Mouse (Mus musculus): ENCODE measurements around the gene G6pc. TPM values are rescaled to one million over a fixed set of nuclear protein-coding genes. Genes with fewer than 3 reads are reported as not detected.

The G6pc gene
- polyA plus RNA-seq, 1 experiment from 2014 or later = not detected

DNA sequence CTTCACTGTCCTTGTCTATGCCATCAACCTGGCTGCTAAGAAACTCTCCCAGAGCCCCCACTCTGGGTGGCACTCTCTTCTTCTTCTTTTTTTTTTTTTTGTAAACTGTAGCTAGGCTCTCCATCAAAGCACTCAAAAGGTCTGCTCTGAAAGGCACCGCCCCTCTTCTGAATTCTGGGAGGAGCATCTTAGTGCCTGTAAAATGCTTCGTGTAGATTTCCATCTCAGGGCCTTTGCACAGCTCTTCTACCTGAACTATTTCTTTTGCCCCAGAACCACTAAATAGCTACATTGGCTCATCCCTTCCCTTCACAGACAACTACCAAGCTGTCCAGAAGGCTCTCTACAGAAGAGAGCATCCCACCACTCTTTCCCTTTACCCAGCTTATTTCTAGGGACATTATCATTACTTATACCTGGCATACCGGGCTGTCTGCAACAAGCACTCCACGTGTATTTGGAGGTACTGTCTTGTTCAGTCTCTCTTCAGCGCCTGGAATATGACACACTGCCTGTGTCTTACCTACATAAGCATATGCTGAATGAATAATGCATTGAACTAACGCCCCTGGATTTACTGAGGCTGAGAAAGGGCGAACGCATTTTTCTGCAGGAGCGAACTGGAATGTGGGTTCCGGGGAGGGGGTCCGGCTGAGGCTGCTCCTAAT is 49.2 kb downstream of the G6pc start:
- 2% methylated on average over 11 of the region's 11 CpGs for WGBS
- Histone ChIP-seq H3K27me3 (replicated peaks; ENCODE audit: control insufficient read depth, insufficient read depth, low read length) (no peaks in the 10 kb centered on the region), H3K4me1 (ENCODE audit: control insufficient read depth, insufficient read depth, low read length) (peaks cover 4% of the 10 kb centered on the region; the same call in 1 of the 2 replicates), H3K36me3 (ENCODE audit: control insufficient read depth, insufficient read depth, low read length) (peaks cover 24% of the 10 kb centered on the region), H3K4me2 (ENCODE audit: low read depth, low read length) (peak overlapping the region; percentile 75), H3K9me3 (ENCODE audit: control insufficient read depth, low read length) (no peaks in the 10 kb centered on the region), H3K9ac (ENCODE audit: low read depth, low read length) (peak overlapping the region; percentile 86), H3K4me3 (ENCODE audit: low read depth, low read length) (peak overlapping the region; percentile 74), H3K27ac (replicated peaks; ENCODE audit: low read depth, low read length) (peak overlapping the region; percentile 63)
- DNase-seq (ENCODE audit: low spot score) (no peak), ATAC-seq (ENCODE audit: low read depth) (no peak; the same call in 1 of the 2 replicates)

GRCm38 (mm10) chr11:101417101-101417855 is 49.9 kb downstream of the G6pc start, which contains the start of gene Aarsd1:
Gene Aarsd1, minus strand, starts transcription at chr11:101417615.
- Histone ChIP-seq H3K4me2 (ENCODE audit: low read depth, low read length) (peak within 1 kb of the TSS; percentile 75), H3K4me1 (ENCODE audit: control insufficient read depth, insufficient read depth, low read length) (peaks cover 4% of the 10 kb centered on the region; the same call in 1 of the 2 replicates), H3K27ac (replicated peaks; ENCODE audit: low read depth, low read length) (peak within 1 kb of the TSS; percentile 63), H3K36me3 (ENCODE audit: control insufficient read depth, insufficient read depth, low read length) (peaks cover 17% of the 10 kb centered on the region), H3K9ac (ENCODE audit: low read depth, low read length) (peak within 1 kb of the TSS; percentile 86), H3K27me3 (replicated peaks; ENCODE audit: control insufficient read depth, insufficient read depth, low read length) (no peaks in the 10 kb centered on the region), H3K4me3 (ENCODE audit: low read depth, low read length) (peak within 1 kb of the TSS; percentile 74), H3K9me3 (ENCODE audit: control insufficient read depth, low read length) (no peaks in the 10 kb centered on the region)
- DNase-seq (ENCODE audit: low spot score) (peak; percentile 86), ATAC-seq (ENCODE audit: low read depth) (peak; percentile 88)
- WGBS = under 1% methylated on average over 44 of the region's 45 CpGs

GRCm38 (mm10) chr11:101418991-101419390 is 51.6 kb downstream of the G6pc start:
- no peak overlapping the region for H3K4me2 ChIP-seq (ENCODE audit: low read depth, low read length)
- 59% methylated on average over 6 of the region's 6 CpGs for WGBS
- DNase-seq (ENCODE audit: low spot score) (no peak), ATAC-seq (ENCODE audit: low read depth) (no peak)
- no peaks in the 10 kb centered on the region for H3K27me3 ChIP-seq (replicated peaks; ENCODE audit: control insufficient read depth, insufficient read depth, low read length)
- no peak overlapping the region for H3K4me3 ChIP-seq (ENCODE audit: low read depth, low read length)
- no peak overlapping the region for H3K27ac ChIP-seq (replicated peaks; ENCODE audit: low read depth, low read length)
- H3K36me3 ChIP-seq (ENCODE audit: control insufficient read depth, insufficient read depth, low read length) = 0 out of 2 replicates have a peak, but pooled peaks cover 2% of the 10 kb centered on the region
- H3K9ac ChIP-seq (ENCODE audit: low read depth, low read length) = no peak overlapping the region
- H3K4me1 ChIP-seq (ENCODE audit: control insufficient read depth, insufficient read depth, low read length) = peaks cover 11% of the 10 kb centered on the region
- no peaks in the 10 kb centered on the region for H3K9me3 ChIP-seq (ENCODE audit: control insufficient read depth, low read length)

- Histone ChIP-seq H3K4me1 (ENCODE audit: control insufficient read depth, insufficient read depth, low read length) (peaks cover 11% of the 10 kb centered on the region), H3K4me2 (ENCODE audit: low read depth, low read length) (no peak overlapping the region), H3K36me3 (ENCODE audit: control insufficient read depth, insufficient read depth, low read length) (no peaks in the 10 kb centered on the region), H3K4me3 (ENCODE audit: low read depth, low read length) (no peak overlapping the region), H3K9me3 (ENCODE audit: control insufficient read depth, low read length) (no peaks in the 10 kb centered on the region), H3K27ac (replicated peaks; ENCODE audit: low read depth, low read length) (no peak overlapping the region), H3K27me3 (replicated peaks; ENCODE audit: control insufficient read depth, insufficient read depth, low read length) (no peaks in the 10 kb centered on the region), H3K9ac (ENCODE audit: low read depth, low read length) (no peak overlapping the region)
- ATAC-seq (ENCODE audit: low read depth) (no peak), DNase-seq (ENCODE audit: low spot score) (no peak)
- WGBS = 31% methylated on average over 3 of the region's 3 CpGs
These were observed 52.2 kb downstream of the G6pc start for GRCm38 (mm10) chr11:101419610-101420009.

GRCm38 (mm10) chr11:101420148-101420547 is 52.8 kb downstream of the G6pc start:
- Histone ChIP-seq H3K27me3 (replicated peaks; ENCODE audit: control insufficient read depth, insufficient read depth, low read length) (no peaks in the 10 kb centered on the region), H3K4me3 (ENCODE audit: low read depth, low read length) (no peak overlapping the region), H3K36me3 (ENCODE audit: control insufficient read depth, insufficient read depth, low read length) (no peaks in the 10 kb centered on the region), H3K4me1 (ENCODE audit: control insufficient read depth, insufficient read depth, low read length) (peaks cover 11% of the 10 kb centered on the region), H3K9ac (ENCODE audit: low read depth, low read length) (no peak overlapping the region), H3K9me3 (ENCODE audit: control insufficient read depth, low read length) (no peaks in the 10 kb centered on the region), H3K4me2 (ENCODE audit: low read depth, low read length) (no peak overlapping the region), H3K27ac (replicated peaks; ENCODE audit: low read depth, low read length) (no peak overlapping the region)
- ATAC-seq (ENCODE audit: low read depth) (no peak), DNase-seq (ENCODE audit: low spot score) (no peak)
- WGBS = 86% methylated on average over 5 of the region's 5 CpGs

- H3K4me1 ChIP-seq (ENCODE audit: control insufficient read depth, insufficient read depth, low read length) = peaks cover 20% of the 10 kb centered on the region
These were observed 56.9 kb downstream of the G6pc start, which contains the start of gene Gm27029 for GRCm38 (mm10) chr11:101424105-101424851. Gene Gm27029, minus strand, starts transcription at chr11:101424796.

DNA sequence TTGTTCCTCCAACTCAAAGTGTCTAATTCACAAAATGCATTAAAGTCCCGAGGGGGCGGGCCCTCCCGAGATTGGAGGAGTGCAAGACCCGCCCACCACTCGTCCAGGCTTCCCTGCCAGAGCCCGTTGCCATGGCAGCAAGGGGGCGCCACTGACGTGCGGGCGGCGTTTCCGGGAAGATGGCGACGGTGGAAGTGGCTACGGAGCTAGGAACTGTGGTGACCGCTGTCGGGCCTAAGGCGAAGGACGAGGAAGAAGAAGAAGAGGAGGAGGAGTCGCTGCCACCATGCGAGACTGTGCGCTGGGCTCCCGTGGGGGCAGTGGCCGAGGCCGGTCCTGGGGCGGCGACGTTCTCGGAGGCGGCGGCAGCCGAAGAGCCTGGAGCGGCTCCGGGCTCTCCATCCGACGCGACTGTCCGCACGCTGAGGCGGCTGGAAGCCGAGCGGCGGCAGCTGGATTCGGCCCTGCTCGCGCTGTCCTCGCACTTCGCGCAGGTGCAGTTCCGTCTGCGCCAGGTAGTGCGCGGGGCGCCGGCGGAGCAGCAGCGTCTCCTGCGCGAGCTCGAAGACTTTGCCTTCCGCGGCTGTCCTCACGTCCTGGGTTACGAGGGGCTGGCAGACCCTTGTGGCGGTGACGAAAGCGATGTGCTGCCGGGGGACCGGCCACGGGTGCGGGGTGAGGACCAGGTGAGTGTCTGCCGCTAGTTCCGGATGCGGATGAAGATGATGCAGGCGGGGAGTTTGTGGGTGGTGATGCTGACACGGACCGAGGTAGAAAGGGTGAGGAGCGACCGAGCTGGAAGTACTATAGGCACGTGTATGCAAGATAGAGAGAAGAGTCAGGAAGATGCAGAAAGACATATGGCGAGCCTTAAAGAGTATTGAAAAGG is 57.8 kb downstream of the G6pc start, which contains the start of the genes Rundc1 and Ptges3l:
TSS of gene Rundc1 (plus strand) at position 161 of the 889 bp plus-strand sequence.
TSS of gene Ptges3l (minus strand) at position 409 of the 889 bp plus-strand sequence.
- peak within 1 kb of the TSS; percentile 87 for H3K27ac ChIP-seq (replicated peaks; ENCODE audit: low read depth, low read length)
- peak within 1 kb of the TSS; percentile 90 for H3K4me2 ChIP-seq (ENCODE audit: low read depth, low read length)
- peak within 1 kb of the TSS; percentile 93 for H3K4me3 ChIP-seq (ENCODE audit: low read depth, low read length)
- under 1% methylated on average over 55 of the region's 81 CpGs for WGBS
- DNase-seq (ENCODE audit: low spot score) (peak; percentile 99), ATAC-seq (ENCODE audit: low read depth) (peak; percentile 93)
- peaks cover 20% of the 10 kb centered on the region for H3K4me1 ChIP-seq (ENCODE audit: control insufficient read depth, insufficient read depth, low read length)
- H3K9ac ChIP-seq (ENCODE audit: low read depth, low read length) = peak within 1 kb of the TSS; percentile 84
- H3K9me3 ChIP-seq (ENCODE audit: control insufficient read depth, low read length) = no peaks in the 10 kb centered on the region
- H3K27me3 ChIP-seq (replicated peaks; ENCODE audit: control insufficient read depth, insufficient read depth, low read length) = no peaks in the 10 kb centered on the region
- H3K36me3 ChIP-seq (ENCODE audit: control insufficient read depth, insufficient read depth, low read length) = peaks cover 10% of the 10 kb centered on the region; the same call in 1 of the 2 replicates

More at GRCm38 (mm10) chr11:101424105-101424851, 56.9 kb downstream of the G6pc start, which contains the start of gene Gm27029:
- ATAC-seq (ENCODE audit: low read depth) (peak; percentile 70), DNase-seq (ENCODE audit: low spot score) (peak; percentile 53)
- WGBS = 3% methylated on average over 23 of the region's 23 CpGs
- Histone ChIP-seq H3K36me3 (ENCODE audit: control insufficient read depth, insufficient read depth, low read length) (0 out of 2 replicates have a peak, but pooled peaks cover under 1% of the 10 kb centered on the region), H3K4me3 (ENCODE audit: low read depth, low read length) (peak within 1 kb of the TSS; percentile 93), H3K27ac (replicated peaks; ENCODE audit: low read depth, low read length) (peak within 1 kb of the TSS; percentile 87), H3K9ac (ENCODE audit: low read depth, low read length) (peak within 1 kb of the TSS; percentile 84), H3K9me3 (ENCODE audit: control insufficient read depth, low read length) (no peaks in the 10 kb centered on the region), H3K4me2 (ENCODE audit: low read depth, low read length) (peak within 1 kb of the TSS; percentile 90), H3K27me3 (replicated peaks; ENCODE audit: control insufficient read depth, insufficient read depth, low read length) (no peaks in the 10 kb centered on the region)

All from embryonic facial prominence, embryonic 14.5 days (tissue).